Mouse (Mus musculus) heart, adult 2 months (tissue): Measurements from ENCODE around the gene Zfp280b.
"Not testable (repeated sequence)": the region's sequence is repeated elsewhere in the genome, so short reads cannot be mapped to it uniquely, and the experiment has no call there.

Experiments
- CTCF ChIP-seq: fragments of 200-600 bp; IDR thresholded peaks from 2 replicates; pipeline ENCODE4 v1.8.1; 2022; ENCODE audit warnings: antibody characterized with exemption, mild to moderate bottlenecking, moderate library complexity
- EP300 ChIP-seq: fragments of 200-500 bp; IDR thresholded peaks from 2 replicates; pipeline ENCODE4 v1.6.1; 2011; ENCODE audit warnings: low read depth, low read length, control low read depth; ENCODE audit not compliant: insufficient read depth
- POLR2A ChIP-seq: fragments of 200-500 bp; IDR thresholded peaks from 2 replicates; pipeline ENCODE4 v1.6.1; 2011; ENCODE audit warnings: mild to moderate bottlenecking, low read depth, low read length, control low read depth; ENCODE audit not compliant: insufficient read depth

DNA sequence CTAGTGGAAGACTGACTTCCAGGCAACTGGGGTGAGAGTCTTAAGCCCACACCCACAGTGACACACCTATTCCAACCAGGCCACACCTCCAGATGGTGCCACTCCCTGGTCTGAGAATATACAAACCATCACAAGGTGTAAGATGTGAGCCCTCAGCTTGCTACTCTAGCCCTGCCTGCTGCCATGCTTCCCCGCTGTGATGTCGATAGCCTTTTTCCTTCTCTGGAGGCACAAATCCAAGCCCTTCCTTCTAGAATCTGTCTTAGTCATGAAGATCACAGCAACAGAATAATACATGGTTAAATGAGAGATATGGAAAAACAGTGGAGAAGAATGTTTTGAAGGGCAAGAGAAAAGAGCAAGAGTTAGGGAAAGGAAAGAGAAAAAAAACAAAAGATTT lies 44.6 kb downstream of the Zfp280b start:
- not testable (repeated sequence) for TF ChIP-seq CTCF, EP300, POLR2A
